Mouse (Mus musculus) heart, adult 2 months (tissue): ENCODE results near the gene Lix1.

Experiments
- CTCF ChIP-seq: fragments of 200-600 bp; IDR thresholded peaks from 2 replicates; pipeline ENCODE4 v1.8.1; 2022; ENCODE audit warnings: antibody characterized with exemption, mild to moderate bottlenecking, moderate library complexity
- EP300 ChIP-seq: fragments of 200-500 bp; IDR thresholded peaks from 2 replicates; pipeline ENCODE4 v1.6.1; 2011; ENCODE audit warnings: low read depth, low read length, control low read depth; ENCODE audit not compliant: insufficient read depth
- POLR2A ChIP-seq: fragments of 200-500 bp; IDR thresholded peaks from 2 replicates; pipeline ENCODE4 v1.6.1; 2011; ENCODE audit warnings: mild to moderate bottlenecking, low read depth, low read length, control low read depth; ENCODE audit not compliant: insufficient read depth

GRCm38 (mm10) chr17:17412176-17412575 lies 9.7 kb downstream of the Lix1 start:
- TF ChIP-seq CTCF = no peak
- no peak for TF ChIP-seq POLR2A
- TF ChIP-seq EP300 = no peak
